Mouse (Mus musculus) limb, embryonic 15.5 days (tissue): Measurements from ENCODE around the gene Mfsd12. TPM values are rescaled to one million over a fixed set of nuclear protein-coding genes. Genes with fewer than 3 reads are reported as not detected.

ENCODE experiments used
- microRNA-seq: library from miRNA; unstranded; fragments of <30 nt; microRNA quantifications from one replicate; pipeline ENCODE4, GENCODE M21; 2016
- polyA plus RNA-seq: library from polyadenylated mRNA; unstranded; fragments of >200 nt; fragmentation: Nextera tagmentation; extraction: Ambion mirVana; gene quantifications from 2 replicates; pipeline ENCODE4 v1.2.1, GENCODE M21; 2015

Mfsd12 gene
- polyA plus RNA-seq, 1 experiment from 2014 or later, result 13.3 TPM

Small RNAs within 50 kb of the gene (microRNA-seq; reads per million reads assigned to microRNA genes)
- not detected for gene Mir6913

Other genes with a start within 250 kb of the Mfsd12 start
- 58.6 and 61.4 TPM in 2 replicates for gene Zbtb7a, start 222.3 kb upstream of the Mfsd12 start, polyA plus RNA-seq
- gene Pias4, start 189.6 kb upstream of the Mfsd12 start, polyA plus RNA-seq, result 48.0 and 50.6 TPM in 2 replicates
- gene Eef2, start 180.9 kb upstream of the Mfsd12 start, polyA plus RNA-seq, result 564 and 615 TPM in 2 replicates
- 45.7 and 53.5 TPM in 2 replicates for gene Dapk3, start 174.5 kb upstream of the Mfsd12 start, polyA plus RNA-seq
- gene 4930442H23Rik, start 173.6 kb upstream of the Mfsd12 start, polyA plus RNA-seq, result not detected in 2 replicates
- gene Nmrk2, start 155.4 kb upstream of the Mfsd12 start, polyA plus RNA-seq, result 0.41 and 1.3 TPM in 2 replicates
- 0.25 and 0.28 TPM in 2 replicates for gene Atcay, start 126.7 kb upstream of the Mfsd12 start, polyA plus RNA-seq
- gene Zfr2, start 124.3 kb upstream of the Mfsd12 start, polyA plus RNA-seq, result 8.7 and 10.9 TPM in 2 replicates
- 5.4 and 6.0 TPM in 2 replicates for gene Matk, start 104.6 kb upstream of the Mfsd12 start, polyA plus RNA-seq
- 189 and 194 TPM in 2 replicates for gene Mrpl54, start 90.6 kb upstream of the Mfsd12 start, polyA plus RNA-seq
- gene Apba3, start 90.5 kb upstream of the Mfsd12 start, polyA plus RNA-seq, result 77.1 and 87.5 TPM in 2 replicates
- 8.4 and 9.9 TPM in 2 replicates for gene Tjp3, start 65.9 kb upstream of the Mfsd12 start, polyA plus RNA-seq
- gene Pip5k1c, start 64.5 kb upstream of the Mfsd12 start, polyA plus RNA-seq, result 44.8 and 48.1 TPM in 2 replicates
- 37.3 and 39.3 TPM in 2 replicates for gene Cactin, start 36.4 kb upstream of the Mfsd12 start, polyA plus RNA-seq
- 11.9 and 12.8 TPM in 2 replicates for gene Tbxa2r, start 28.8 kb upstream of the Mfsd12 start, polyA plus RNA-seq
- gene Gipc3, start 14.2 kb upstream of the Mfsd12 start, polyA plus RNA-seq, result 0.04 and 0.07 TPM in 2 replicates
- 86.0 and 89.9 TPM in 2 replicates for gene Hmg20b, start 7.0 kb upstream of the Mfsd12 start, polyA plus RNA-seq
- 0.60 and 1.6 TPM in 2 replicates for gene 4930404N11Rik, start 8.3 kb downstream of the Mfsd12 start, polyA plus RNA-seq
- gene Fzr1, start 21.0 kb downstream of the Mfsd12 start, polyA plus RNA-seq, result 82.2 and 90.9 TPM in 2 replicates
- 79.8 and 88.7 TPM in 2 replicates for gene Dohh, start 26.9 kb downstream of the Mfsd12 start, polyA plus RNA-seq
- gene Gm48551, start 27.0 kb downstream of the Mfsd12 start, polyA plus RNA-seq, result 2.1 and 3.1 TPM in 2 replicates
- 0.51 and 1.7 TPM in 2 replicates for gene Gm48552, start 31.5 kb downstream of the Mfsd12 start, polyA plus RNA-seq
- 2.9 and 3.6 TPM in 2 replicates for gene Smim24, start 35.6 kb downstream of the Mfsd12 start, polyA plus RNA-seq
- 138 and 146 TPM in 2 replicates for gene Nfic, start 98.1 kb downstream of the Mfsd12 start, polyA plus RNA-seq
- gene Celf5, start 125.2 kb downstream of the Mfsd12 start, polyA plus RNA-seq, result 1.1 and 1.3 TPM in 2 replicates
- 94.0 and 95.1 TPM in 2 replicates for gene Ncln, start 138.9 kb downstream of the Mfsd12 start, polyA plus RNA-seq
- 0.67 and 0.72 TPM in 2 replicates for gene S1pr4, start 142.6 kb downstream of the Mfsd12 start, polyA plus RNA-seq
- 7.3 and 7.9 TPM in 2 replicates for gene Gna15, start 166.7 kb downstream of the Mfsd12 start, polyA plus RNA-seq
- gene Gna11, start 187.7 kb downstream of the Mfsd12 start, polyA plus RNA-seq, result 80.4 and 81.7 TPM in 2 replicates
- 517 and 519 TPM in 2 replicates for gene Aes, start 202.0 kb downstream of the Mfsd12 start, polyA plus RNA-seq
- gene Tle2, start 217.1 kb downstream of the Mfsd12 start, polyA plus RNA-seq, result 39.7 and 41.7 TPM in 2 replicates
- 9.9 and 11.7 TPM in 2 replicates for gene Tle6, start 243.6 kb downstream of the Mfsd12 start, polyA plus RNA-seq
- gene BC025920, start 248.8 kb downstream of the Mfsd12 start, polyA plus RNA-seq, result 0.81 and 1.0 TPM in 2 replicates